Mouse (Mus musculus) layer of hippocampus, adult 11-12 months (tissue): ENCODE data around the gene Serpinf2.
"Not testable (repeated sequence)": the region's sequence is repeated elsewhere in the genome, so short reads cannot be mapped to it uniquely, and the experiment has no call there.

Experiments
- DNase-seq: peaks from one replicate; pipeline ENCODE4 v3.0.0; 2022; ENCODE audit warnings: low spot score

Gene Serpinf2

DNA sequence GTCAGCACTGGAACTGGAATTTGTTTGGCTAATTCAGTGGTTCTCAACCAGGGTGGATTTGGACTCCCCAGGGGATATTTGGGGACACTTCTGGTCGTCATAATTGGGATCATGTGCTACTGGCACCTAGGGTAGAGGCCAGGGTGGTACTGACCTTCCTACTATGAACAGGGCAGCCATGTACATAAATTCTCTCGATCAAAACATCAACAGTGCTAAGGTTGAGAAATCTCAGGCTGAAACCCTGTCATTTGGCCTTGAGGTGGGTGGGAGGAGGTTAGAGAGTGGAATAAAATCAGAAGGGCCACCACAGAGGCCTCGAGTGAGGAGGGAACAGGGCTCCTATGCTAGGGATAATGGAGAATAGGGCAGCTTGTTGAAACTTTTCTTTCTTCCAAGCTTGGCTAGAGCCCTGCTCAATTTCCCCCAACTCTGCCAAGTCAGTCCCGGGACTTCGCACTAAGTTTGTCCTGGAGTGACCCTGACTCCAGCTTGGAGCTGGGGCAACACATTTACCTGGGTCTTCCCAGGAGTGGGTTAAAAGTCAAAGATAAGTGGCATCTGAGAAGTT lies 19.8 kb upstream of the Serpinf2 start:
- DNase-seq, result no peak

GRCm38 (mm10) chr11:75458628-75459041 lies 19.2 kb upstream of the Serpinf2 start:
- no peak for DNase-seq

DNA sequence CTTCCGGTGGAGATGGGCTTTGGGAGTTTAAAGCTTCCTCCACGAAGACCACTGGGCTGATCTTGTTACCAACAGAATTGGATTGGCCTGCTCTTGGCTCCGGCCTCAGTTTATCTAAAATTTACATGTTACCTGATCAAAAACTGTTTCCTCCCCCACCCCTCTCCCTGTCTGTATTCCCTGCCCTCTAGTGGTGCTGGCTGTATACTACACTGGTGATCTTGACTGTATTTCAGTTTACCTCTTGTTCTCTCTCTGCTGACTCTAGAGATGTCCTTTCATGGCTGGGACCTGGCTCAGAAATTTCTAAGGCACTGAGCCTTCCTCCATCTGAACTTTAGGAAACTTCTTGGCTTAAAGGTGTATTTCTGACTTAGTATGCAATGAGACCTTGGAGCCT lies 18.8 kb upstream of the Serpinf2 start:
- no peak for DNase-seq

DNA sequence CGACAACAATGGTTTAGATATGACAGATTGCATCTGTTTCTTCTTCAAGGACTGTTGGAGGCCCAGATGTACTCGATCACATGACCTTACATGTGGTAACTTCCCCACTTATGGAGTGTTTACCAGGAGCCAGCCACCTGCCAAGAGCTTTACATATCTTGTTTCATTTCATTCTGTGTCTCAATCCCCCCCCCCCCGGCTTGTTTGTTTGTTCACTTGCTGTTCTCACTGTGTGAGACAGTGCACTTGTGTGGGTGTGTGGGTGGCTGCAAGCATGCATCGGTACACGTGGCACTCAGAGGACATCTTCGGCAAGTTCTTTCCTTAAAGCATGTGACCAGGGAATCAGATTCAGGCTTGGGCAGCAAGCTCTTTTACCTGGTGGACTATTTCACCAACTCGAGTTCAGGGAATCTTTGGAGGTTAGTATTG lies 17.1 kb upstream of the Serpinf2 start:
- DNase-seq, result no peak

DNA sequence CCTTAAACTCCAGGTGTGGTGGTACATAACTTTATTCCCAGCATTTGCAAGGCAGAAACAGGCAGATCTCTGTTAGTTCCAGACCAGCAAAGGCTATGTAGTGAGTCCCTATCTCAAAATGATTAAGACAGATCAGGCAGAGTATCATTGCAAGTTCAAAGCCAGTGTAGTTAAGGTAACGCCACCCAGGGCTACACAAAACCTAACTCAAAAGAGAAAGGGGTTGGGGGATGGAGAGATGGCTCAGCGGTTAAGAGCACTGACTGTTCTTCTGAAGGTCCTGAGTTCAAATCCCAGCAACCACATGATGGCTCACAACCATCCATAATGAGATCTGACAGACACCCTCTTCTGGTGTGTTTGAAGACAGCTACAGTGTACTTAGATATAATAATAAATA lies 16.6 kb upstream of the Serpinf2 start:
- DNase-seq, result not testable (repeated sequence)

GRCm38 (mm10) chr11:75455041-75455736 lies 15.8 kb upstream of the Serpinf2 start:
- no peak for DNase-seq

GRCm38 (mm10) chr11:75453991-75454930 lies 14.9 kb upstream of the Serpinf2 start, which contains the start of gene Wdr81:
TSS of gene Wdr81 (minus strand) at chr11:75454717.
- DNase-seq, result peak; percentile 90

DNA sequence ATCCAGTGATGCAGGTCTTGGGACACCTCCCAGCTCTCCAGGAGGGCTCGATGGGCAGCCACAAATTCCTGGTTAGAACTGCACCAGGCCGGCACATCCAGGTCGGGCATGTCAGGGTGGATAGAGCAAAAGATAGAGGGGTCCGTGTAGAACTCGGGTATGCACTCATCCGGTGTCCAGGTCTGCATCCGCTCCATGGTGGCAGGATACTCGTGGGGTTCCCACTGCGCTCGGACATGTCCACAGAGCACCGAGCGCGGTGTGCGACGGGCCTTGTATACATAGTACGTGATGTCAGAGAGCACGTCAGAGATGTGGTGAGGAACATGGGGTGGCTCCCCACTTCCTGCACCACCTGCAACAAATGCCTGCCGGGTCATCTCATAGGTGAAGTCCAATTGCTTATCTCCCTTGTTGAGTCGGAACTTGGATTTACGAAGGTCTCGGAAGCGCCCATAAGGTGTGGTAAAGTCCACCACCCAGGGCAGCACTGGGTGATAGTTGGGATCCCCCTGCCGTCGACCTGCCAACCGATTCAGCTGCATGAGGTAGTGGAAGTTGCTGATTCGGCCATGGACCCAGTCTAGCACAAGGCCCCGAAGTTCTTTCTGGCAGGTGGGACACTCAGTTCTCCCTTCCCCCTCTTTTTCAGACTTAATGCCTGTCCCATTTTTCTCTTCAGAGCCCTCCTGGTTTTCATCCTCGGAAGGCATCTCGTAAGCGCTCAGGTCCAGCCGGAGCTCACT lies 13.6 kb upstream of the Serpinf2 start:
- DNase-seq, result no peak

DNA sequence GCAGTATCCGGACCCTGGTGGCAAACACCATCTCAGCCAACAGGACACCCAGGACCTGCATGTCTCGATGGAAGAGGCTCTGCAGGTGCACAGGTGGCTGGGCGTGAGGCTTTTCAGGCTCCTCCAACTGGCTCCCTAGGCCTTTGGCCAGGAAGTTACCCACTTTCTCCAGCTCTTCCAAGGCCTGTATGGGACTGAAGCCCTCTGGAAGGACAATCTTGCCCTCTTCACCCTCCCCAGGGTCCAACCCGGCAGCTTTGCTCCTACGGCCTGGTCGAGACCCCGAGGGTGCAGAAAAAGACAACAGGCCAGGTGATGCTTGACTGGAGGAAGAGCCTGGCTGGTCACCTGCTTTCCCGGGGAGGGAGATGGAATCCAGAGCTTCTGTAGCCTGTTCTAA lies 12.7 kb upstream of the Serpinf2 start:
- no peak for DNase-seq

DNA sequence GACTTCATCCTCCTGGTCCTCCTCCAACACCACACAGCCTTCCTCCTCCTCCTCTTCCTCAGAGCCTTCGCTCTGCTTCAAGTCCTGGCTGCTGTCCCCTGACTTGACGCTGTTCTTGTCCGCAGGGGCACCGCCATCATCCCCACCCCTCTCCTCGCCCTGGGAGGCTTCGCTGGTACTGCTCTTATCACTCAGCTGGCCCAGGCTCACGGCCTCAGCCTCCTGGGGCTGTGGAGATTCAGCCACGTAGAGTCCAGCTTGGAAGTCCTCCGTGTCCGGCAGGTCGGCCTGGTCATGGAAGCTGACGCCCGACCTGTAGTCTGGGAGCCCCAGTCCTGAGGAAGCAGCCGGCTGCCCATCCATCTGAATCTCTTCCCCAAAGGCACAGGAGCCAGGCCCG lies 11.5 kb upstream of the Serpinf2 start:
- no peak for DNase-seq

- no peak for DNase-seq
Observed at GRCm38 (mm10) chr11:75450304-75450908, 11.0 kb upstream of the Serpinf2 start.

DNA sequence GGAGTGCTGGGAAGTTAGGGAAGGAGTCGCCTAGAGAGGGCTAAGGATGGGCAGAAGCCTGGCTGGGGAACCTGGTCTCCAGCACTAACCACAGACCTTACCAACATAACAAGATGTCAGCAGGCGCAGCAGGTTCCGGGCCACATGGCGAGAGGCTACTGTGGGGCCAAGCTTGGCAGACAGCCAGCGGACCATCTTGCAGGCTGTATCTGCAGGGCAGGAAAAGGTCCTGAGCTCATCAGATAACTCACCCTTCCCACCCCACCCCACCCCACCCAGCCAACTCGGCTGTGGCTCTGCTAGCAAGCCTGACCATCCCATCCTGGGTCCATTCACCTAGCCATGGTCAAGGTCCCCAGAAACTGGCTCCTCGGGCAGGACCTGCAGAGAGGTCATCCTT lies 10.3 kb upstream of the Serpinf2 start:
- DNase-seq, result no peak

DNA sequence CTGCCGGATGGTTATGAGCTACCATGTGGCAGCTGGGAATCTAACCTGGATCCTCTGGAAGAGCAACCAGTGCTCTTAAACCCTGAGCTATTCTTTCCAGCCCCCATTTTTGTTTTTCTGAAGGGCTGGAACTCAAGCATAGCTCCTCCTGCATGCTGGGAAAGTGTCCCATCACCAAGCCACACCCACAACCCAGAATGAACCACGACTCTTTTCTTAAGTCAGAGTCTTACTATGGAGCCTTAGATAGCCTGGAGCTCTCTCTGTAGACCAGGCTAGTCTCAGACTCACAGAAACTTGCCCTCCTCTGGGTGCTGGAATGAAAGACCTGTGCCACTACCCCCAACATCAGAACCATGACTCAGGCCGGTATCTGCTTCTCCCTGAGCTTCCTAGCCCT lies 9.2 kb upstream of the Serpinf2 start:
- DNase-seq, result no peak

GRCm38 (mm10) chr11:75443711-75444110 lies 4.3 kb upstream of the Serpinf2 start:
- DNase-seq, result no peak

- no peak for DNase-seq
Observed at GRCm38 (mm10) chr11:75441601-75442000, 2.2 kb upstream of the Serpinf2 start.

DNA sequence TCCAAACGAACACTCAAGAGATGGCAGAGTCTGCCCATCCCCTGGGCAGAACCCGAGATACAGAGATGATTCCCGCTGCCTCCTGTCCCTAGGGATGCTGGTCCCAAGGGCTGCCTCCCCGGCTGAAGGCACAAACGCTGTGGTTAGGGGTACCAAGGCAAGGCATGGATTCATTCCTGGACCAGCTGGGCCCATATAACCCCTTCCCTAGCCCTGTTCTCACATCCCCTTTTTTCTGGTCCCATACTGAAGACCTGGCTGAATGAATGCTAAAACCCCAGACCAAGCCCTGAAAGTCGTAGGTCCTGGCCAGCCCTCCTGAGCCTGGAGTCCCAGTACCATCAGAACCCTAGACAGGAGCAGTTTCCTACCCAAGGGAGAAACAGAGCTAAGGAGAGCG lies 1.6 kb upstream of the Serpinf2 start:
- no peak for DNase-seq

DNA sequence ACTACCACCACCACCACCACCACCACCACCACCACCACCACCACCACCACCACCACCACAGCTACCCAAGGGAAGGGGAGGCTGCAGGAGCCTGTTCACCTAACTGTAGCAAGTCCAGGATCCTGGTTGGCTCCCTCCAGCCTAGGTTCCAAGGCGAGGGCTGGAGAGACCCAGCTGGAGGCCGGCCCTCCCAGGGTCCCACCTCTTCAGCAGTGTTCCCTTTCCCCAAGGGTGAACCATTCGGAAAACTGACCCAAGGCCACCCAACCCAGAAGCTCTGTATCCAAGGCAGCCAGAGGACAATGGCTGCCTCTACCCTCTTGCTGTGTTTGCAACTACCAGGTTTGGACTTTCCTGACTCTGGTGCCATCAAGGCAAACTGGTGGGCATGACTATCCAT lies 560 bp upstream of the Serpinf2 start:
- DNase-seq, result no peak

DNA sequence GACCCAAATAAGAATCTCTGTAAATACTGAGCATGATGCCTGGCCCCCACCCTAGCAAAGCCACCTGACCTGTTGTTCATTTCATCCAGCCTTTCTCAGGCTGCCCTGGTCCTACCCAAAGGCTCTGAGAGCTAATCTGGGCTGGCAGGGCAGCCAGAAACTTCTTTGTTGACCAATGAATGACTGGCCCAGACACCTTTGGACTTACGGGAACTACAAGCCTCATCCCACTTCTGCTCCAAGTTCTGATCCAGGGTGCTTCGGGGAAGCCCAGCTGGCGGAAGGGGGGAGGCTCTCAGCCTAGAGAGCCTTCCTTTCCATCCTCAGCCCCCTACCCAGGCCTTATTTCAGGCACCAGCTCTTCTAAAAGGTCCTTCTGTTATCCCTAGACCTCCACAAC lies 587 bp downstream of the Serpinf2 start:
- DNase-seq, result no peak

GRCm38 (mm10) chr11:75438194-75438593 lies 1.2 kb downstream of the Serpinf2 start:
- DNase-seq, result no peak

DNA sequence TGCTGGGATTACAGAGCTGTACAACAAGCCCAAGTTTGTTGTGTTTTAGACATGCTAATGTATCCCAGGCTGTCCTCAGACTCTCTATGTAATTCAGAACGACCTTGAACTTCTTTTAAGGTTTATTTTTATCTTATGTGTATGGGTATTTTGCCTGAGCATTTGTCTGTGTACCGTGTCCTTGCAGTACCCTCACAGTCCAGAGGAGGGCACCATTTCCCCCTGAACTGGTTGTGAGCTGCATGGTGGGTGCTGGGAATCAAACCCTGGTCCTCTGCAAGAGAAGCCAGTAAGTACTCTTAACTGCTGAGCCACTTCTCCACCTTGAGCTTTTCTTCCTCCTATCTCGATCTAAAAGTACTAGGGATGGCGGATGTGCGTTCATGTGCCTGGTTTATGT lies 5.3 kb downstream of the Serpinf2 start:
- DNase-seq, result no peak

DNA sequence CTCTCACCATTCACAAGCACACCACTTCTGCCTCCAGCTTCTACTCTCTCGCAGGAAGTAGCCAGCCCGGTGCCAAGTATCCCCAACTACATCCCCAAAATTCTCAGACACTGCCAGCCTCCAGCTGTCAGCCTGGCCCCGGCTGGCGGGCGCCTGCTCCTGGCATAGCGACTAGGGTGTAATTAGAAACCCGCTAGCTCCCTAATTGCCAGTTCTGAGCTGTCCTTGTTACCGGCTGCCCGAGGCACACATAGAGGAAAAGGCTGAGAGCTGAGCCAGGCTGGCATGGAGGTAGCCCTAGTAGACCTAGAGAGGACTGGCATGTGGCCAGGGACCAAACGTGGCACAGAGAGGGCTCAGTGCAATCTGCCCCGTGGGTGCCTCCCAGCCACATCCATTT lies 8.1 kb downstream of the Serpinf2 start:
- peak; percentile 74 for DNase-seq
